Mouse (Mus musculus): ENCODE measurements at regions not wholly inside any gene's neighbourhood (a gene's known extent, or its start where the extent isn't known, plus 50 kb on each side); places are given as distances from the start of the nearest gene placed in this dataset.

DNA sequence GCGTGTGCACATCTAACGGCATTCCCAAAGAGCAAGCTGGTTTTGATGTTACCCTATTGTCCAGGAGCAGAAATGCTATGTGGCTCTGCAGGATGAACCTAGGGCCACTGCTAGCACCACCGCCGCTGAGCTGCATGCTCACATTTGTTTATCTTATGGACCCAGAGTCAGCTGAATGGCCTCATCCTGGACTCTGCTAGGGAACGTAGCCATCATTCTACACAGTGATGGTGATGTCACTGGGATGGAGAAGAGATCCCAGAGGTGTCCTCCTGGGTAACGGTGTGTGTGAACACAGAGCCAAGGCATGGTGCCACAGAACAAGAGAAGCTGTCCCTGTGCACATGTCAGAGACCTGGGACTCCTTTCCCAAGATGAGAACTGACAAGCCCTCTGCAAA, 352.4 kb upstream of the Zfp507 start:
- WGBS: 60% methylated on average over 6 of the region's 6 CpGs

DNA sequence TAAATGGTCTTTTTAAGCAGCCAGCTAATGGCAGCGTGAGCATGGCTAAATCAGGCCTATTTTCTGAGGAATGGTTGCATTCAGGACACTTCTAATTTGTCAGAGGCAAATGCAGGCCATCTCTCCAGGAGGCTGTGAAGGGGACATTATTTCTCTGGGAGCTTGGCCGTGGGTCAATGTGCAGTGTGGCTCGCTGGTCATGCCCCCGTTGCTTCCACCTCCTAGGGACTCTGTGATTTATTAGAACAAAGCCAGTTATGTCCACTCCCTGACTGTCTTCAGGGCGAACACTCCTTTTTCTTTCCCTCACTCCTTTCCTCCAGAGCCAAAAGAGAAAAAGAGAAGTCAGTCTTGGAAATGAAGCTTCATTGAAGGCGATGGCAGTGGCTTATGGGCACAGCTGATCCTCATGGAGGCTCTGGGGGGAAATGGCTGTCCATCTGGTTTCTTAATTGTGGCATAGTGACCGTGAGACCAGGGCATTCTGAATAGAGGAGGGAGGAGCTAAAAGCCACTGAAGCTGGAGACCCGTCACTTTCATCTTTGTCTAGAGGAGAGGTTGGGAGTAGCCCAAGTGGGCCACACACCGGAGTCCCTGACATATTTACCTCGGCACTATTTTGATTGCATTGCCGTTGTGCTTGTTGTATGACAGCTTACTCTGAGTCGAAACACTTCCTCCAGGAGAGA, 348.2 kb upstream of the Zfp507 start:
- TF ChIP-seq EP300 (optimal IDR thresholded peaks at IDR 0.05): no peak
- no peak for TF ChIP-seq CTCF (IDR thresholded peaks at IDR 0.05; ENCODE audit: low read depth)
- no peak overlapping the region for H3K9ac ChIP-seq (ENCODE audit: low read length)
- no peaks in the 10 kb centered on the region for H3K9me3 ChIP-seq (ENCODE audit: control insufficient read depth, low read length)
- no peaks in the 10 kb centered on the region for H3K27me3 ChIP-seq (ENCODE audit: control insufficient read depth, insufficient read depth, low read length)
- 62% methylated on average over 12 of the region's 12 CpGs for WGBS
- H3K4me1 ChIP-seq (replicated peaks; ENCODE audit: control insufficient read depth, insufficient read depth): no peaks in the 10 kb centered on the region
- no peak for DNase-seq (ENCODE audit: low spot score)
- H3K27ac ChIP-seq (replicated peaks): no peak overlapping the region
- no peaks in the 10 kb centered on the region for H3K36me3 ChIP-seq (ENCODE audit: control insufficient read depth, insufficient read depth, low read length)
- no peak overlapping the region for H3K4me3 ChIP-seq (ENCODE audit: low read depth, low read length)
- no peak overlapping the region for H3K4me2 ChIP-seq (replicated peaks; ENCODE audit: low read depth)
- no peak for ATAC-seq (ENCODE audit: low FRiP score, low TSS enrichment)

More for the DNA sequence above, 352.4 kb upstream of the Zfp507 start:
- H3K4me2 ChIP-seq (replicated peaks; ENCODE audit: low read depth): no peak overlapping the region
- TF ChIP-seq EP300 (optimal IDR thresholded peaks at IDR 0.05): no peak
- TF ChIP-seq CTCF (IDR thresholded peaks at IDR 0.05; ENCODE audit: low read depth): no peak
- H3K4me3 ChIP-seq (ENCODE audit: low read depth, low read length): no peak overlapping the region
- H3K36me3 ChIP-seq (ENCODE audit: control insufficient read depth, insufficient read depth, low read length): no peaks in the 10 kb centered on the region
- DNase-seq (ENCODE audit: low spot score) (no peak), ATAC-seq (ENCODE audit: low FRiP score, low TSS enrichment) (no peak)
- H3K27me3 ChIP-seq (ENCODE audit: control insufficient read depth, insufficient read depth, low read length): no peaks in the 10 kb centered on the region
- H3K4me1 ChIP-seq (replicated peaks; ENCODE audit: control insufficient read depth, insufficient read depth): peaks cover 3% of the 10 kb centered on the region; the same call in 1 of the 2 replicates
- no peak overlapping the region for H3K9ac ChIP-seq (ENCODE audit: low read length)
- H3K9me3 ChIP-seq (ENCODE audit: control insufficient read depth, low read length): no peaks in the 10 kb centered on the region
- H3K27ac ChIP-seq (replicated peaks): no peak overlapping the region

- Histone ChIP-seq H3K9me3 (ENCODE audit: control insufficient read depth, low read length) (no peaks in the 10 kb centered on the region), H3K4me2 (replicated peaks; ENCODE audit: low read depth) (no peak overlapping the region), H3K4me1 (replicated peaks; ENCODE audit: control insufficient read depth, insufficient read depth) (no peaks in the 10 kb centered on the region), H3K27me3 (ENCODE audit: control insufficient read depth, insufficient read depth, low read length) (no peaks in the 10 kb centered on the region), H3K4me3 (ENCODE audit: low read depth, low read length) (no peak overlapping the region), H3K27ac (replicated peaks) (no peak overlapping the region), H3K36me3 (ENCODE audit: control insufficient read depth, insufficient read depth, low read length) (no peaks in the 10 kb centered on the region), H3K9ac (ENCODE audit: low read length) (no peak overlapping the region)
- DNase-seq (ENCODE audit: low spot score) (no peak), ATAC-seq (ENCODE audit: low FRiP score, low TSS enrichment) (no peak)
- WGBS: 41% methylated on average over 5 of the region's 5 CpGs
- TF ChIP-seq EP300 (optimal IDR thresholded peaks at IDR 0.05) (no peak), CTCF (IDR thresholded peaks at IDR 0.05; ENCODE audit: low read depth) (no peak)
These were observed 333.8 kb upstream of the Zfp507 start for GRCm38 (mm10) chr7:36136571-36136970.

GRCm38 (mm10) chr7:36134557-36134956, 331.8 kb upstream of the Zfp507 start:
- ATAC-seq (ENCODE audit: low FRiP score, low TSS enrichment) (no peak), DNase-seq (ENCODE audit: low spot score) (no peak)
- H3K27ac ChIP-seq (replicated peaks): no peak overlapping the region
- 37% methylated on average over 4 of the region's 4 CpGs for WGBS
- no peaks in the 10 kb centered on the region for H3K27me3 ChIP-seq (ENCODE audit: control insufficient read depth, insufficient read depth, low read length)
- no peaks in the 10 kb centered on the region for H3K9me3 ChIP-seq (ENCODE audit: control insufficient read depth, low read length)
- no peak overlapping the region for H3K4me3 ChIP-seq (ENCODE audit: low read depth, low read length)
- TF ChIP-seq CTCF (IDR thresholded peaks at IDR 0.05; ENCODE audit: low read depth): no peak
- TF ChIP-seq EP300 (optimal IDR thresholded peaks at IDR 0.05): no peak
- H3K36me3 ChIP-seq (ENCODE audit: control insufficient read depth, insufficient read depth, low read length): no peaks in the 10 kb centered on the region
- no peak overlapping the region for H3K4me2 ChIP-seq (replicated peaks; ENCODE audit: low read depth)
- H3K9ac ChIP-seq (ENCODE audit: low read length): no peak overlapping the region
- H3K4me1 ChIP-seq (replicated peaks; ENCODE audit: control insufficient read depth, insufficient read depth): no peaks in the 10 kb centered on the region

- H3K9ac ChIP-seq (ENCODE audit: low read length): no peak overlapping the region
- H3K4me1 ChIP-seq (replicated peaks; ENCODE audit: control insufficient read depth, insufficient read depth): no peaks in the 10 kb centered on the region
- H3K4me3 ChIP-seq (ENCODE audit: low read depth, low read length): no peak overlapping the region
- 0 out of 2 replicates have a peak overlapping the region, but pooled peaks have one; percentile 30 for H3K27ac ChIP-seq (replicated peaks)
- 3% methylated on average over 8 of the region's 8 CpGs for WGBS
- H3K36me3 ChIP-seq (ENCODE audit: control insufficient read depth, insufficient read depth, low read length): no peaks in the 10 kb centered on the region
- ATAC-seq (ENCODE audit: low FRiP score, low TSS enrichment) (peak; percentile 49; the same call in 1 of the 2 replicates), DNase-seq (ENCODE audit: low spot score) (no peak)
- H3K27me3 ChIP-seq (ENCODE audit: control insufficient read depth, insufficient read depth, low read length): no peaks in the 10 kb centered on the region
- TF ChIP-seq EP300 (optimal IDR thresholded peaks at IDR 0.05): peak; percentile 39
- TF ChIP-seq CTCF (IDR thresholded peaks at IDR 0.05; ENCODE audit: low read depth): no peak
- no peaks in the 10 kb centered on the region for H3K9me3 ChIP-seq (ENCODE audit: control insufficient read depth, low read length)
- H3K4me2 ChIP-seq (replicated peaks; ENCODE audit: low read depth): 0 out of 2 replicates have a peak overlapping the region, but pooled peaks have one; percentile 11
These were observed 330.9 kb upstream of the Zfp507 start for GRCm38 (mm10) chr7:36133658-36134143.

- Histone ChIP-seq H3K27me3 (ENCODE audit: control insufficient read depth, insufficient read depth, low read length) (no peaks in the 10 kb centered on the region), H3K9me3 (ENCODE audit: control insufficient read depth, low read length) (no peaks in the 10 kb centered on the region), H3K9ac (ENCODE audit: low read length) (no peak overlapping the region), H3K27ac (replicated peaks) (no peak overlapping the region), H3K4me1 (replicated peaks; ENCODE audit: control insufficient read depth, insufficient read depth) (no peaks in the 10 kb centered on the region), H3K4me3 (ENCODE audit: low read depth, low read length) (no peak overlapping the region), H3K4me2 (replicated peaks; ENCODE audit: low read depth) (no peak overlapping the region), H3K36me3 (ENCODE audit: control insufficient read depth, insufficient read depth, low read length) (no peaks in the 10 kb centered on the region)
- TF ChIP-seq EP300 (optimal IDR thresholded peaks at IDR 0.05) (no peak), CTCF (IDR thresholded peaks at IDR 0.05; ENCODE audit: low read depth) (no peak)
- no peak for ATAC-seq (ENCODE audit: low FRiP score, low TSS enrichment)
- 46% methylated on average over 11 of the region's 11 CpGs for WGBS
- DNase-seq (ENCODE audit: low spot score): no peak
These were observed 330.2 kb upstream of the Zfp507 start for GRCm38 (mm10) chr7:36133026-36133425.
